Mouse (Mus musculus) olfactory bulb, adult 2 months (tissue): ENCODE measurements around the gene E130114P18Rik.

Source experiments
- CTCF ChIP-seq: fragments of 200-500 bp; IDR thresholded peaks from 2 replicates; pipeline ENCODE4 v1.5.1; 2012; ENCODE audit warnings: low read depth, mild to moderate bottlenecking, low read length, moderate library complexity; ENCODE audit not compliant: insufficient read depth
- POLR2A ChIP-seq: fragments of 200-500 bp; IDR thresholded peaks from 2 replicates; pipeline ENCODE4 v1.6.1; 2012; ENCODE audit warnings: mild to moderate bottlenecking, low read depth, low read length, moderate library complexity; ENCODE audit not compliant: insufficient read depth

GRCm38 (mm10) chr4:97564656-97565055, 213.2 kb downstream of the E130114P18Rik start:
- TF ChIP-seq CTCF (no peak), POLR2A (no peak)
